Mouse (Mus musculus) limb, embryonic 10.5 days (tissue): ENCODE measurements around the gene Pnldc1. TPM values are rescaled to one million over a fixed set of nuclear protein-coding genes. Genes with fewer than 3 reads are reported as not detected.
"Not testable (repeated sequence)": the region's sequence is repeated elsewhere in the genome, so short reads cannot be mapped to it uniquely, and the experiment has no call there.

Source experiments
- DNase-seq: peaks from one replicate; pipeline ENCODE4 v3.0.0-alpha.2; 2017; ENCODE audit warnings: low spot score
- H3K27ac ChIP-seq: fragments of 300-500 bp; sonication (generic); 2 replicates; pipeline ENCODE4 v1.5.1; 2016; ENCODE audit warnings: mild to moderate bottlenecking
- H3K27me3 ChIP-seq: fragments of 300-500 bp; sonication (generic); 2 replicates; pipeline ENCODE4 v1.6.1; 2016; ENCODE audit warnings: low read depth, mild to moderate bottlenecking; ENCODE audit not compliant: poor library complexity, severe bottlenecking
- H3K36me3 ChIP-seq: fragments of 300-500 bp; sonication (generic); 2 replicates; pipeline ENCODE4 v1.6.1; 2016; ENCODE audit warnings: mild to moderate bottlenecking, moderate library complexity
- H3K4me1 ChIP-seq: fragments of 300-500 bp; sonication (generic); 2 replicates; pipeline ENCODE4 v1.6.1; 2016
- H3K4me3 ChIP-seq: fragments of 300-500 bp; sonication (generic); 2 replicates; pipeline ENCODE4 v1.5.1; 2016; ENCODE audit warnings: mild to moderate bottlenecking, moderate library complexity
- H3K9me3 ChIP-seq: fragments of 300-500 bp; sonication (generic); replicated peaks from 2 replicates; pipeline ENCODE4 v1.6.1; 2016; ENCODE audit warnings: mild to moderate bottlenecking
- WGBS: fragments of 180-500 bp; shearing (Covaris S2); methylation state at CpG from one replicate; pipeline ENCODE4 v1.1.7; 2016; 5-methylcytosine and 5-hydroxymethylcytosine counted together
- polyA plus RNA-seq: library from polyadenylated mRNA; unstranded; fragments of >200 nt; fragmentation: Nextera tagmentation; extraction: Ambion mirVana; gene quantifications from 2 replicates; pipeline ENCODE4 v1.2.1, GENCODE M21; 2016

The Pnldc1 gene
- polyA plus RNA-seq, 1 experiment from 2014 or later, result 2.3 TPM

GRCm38 (mm10) chr17:12931576-12931975 is 21.5 kb upstream of the Pnldc1 start:
- H3K4me3 ChIP-seq, H3K9me3 ChIP-seq, H3K27ac ChIP-seq, DNase-seq, H3K27me3 ChIP-seq, H3K4me1 ChIP-seq: not testable (repeated sequence)
- 92% methylated on average over 5 of the region's 5 CpGs for WGBS
- peaks cover 14% of the 10 kb centered on the region for H3K36me3 ChIP-seq

- peaks cover 71% of the 10 kb centered on the region for H3K36me3 ChIP-seq
- no peak overlapping the region for H3K27ac ChIP-seq
- DNase-seq, result no peak
These were observed 15.7 kb upstream of the Pnldc1 start for GRCm38 (mm10) chr17:12925703-12926180.

GRCm38 (mm10) chr17:12925001-12925400 is 15.0 kb upstream of the Pnldc1 start:
- H3K27me3 ChIP-seq, result no peaks in the 10 kb centered on the region
- H3K4me3 ChIP-seq, result no peak overlapping the region
- H3K4me1 ChIP-seq, result no peaks in the 10 kb centered on the region
- no peak for DNase-seq
- 93% methylated on average over 3 of the region's 3 CpGs for WGBS
- H3K36me3 ChIP-seq, result peaks cover 79% of the 10 kb centered on the region
- no peaks in the 10 kb centered on the region for H3K9me3 ChIP-seq
- no peak overlapping the region for H3K27ac ChIP-seq

More at GRCm38 (mm10) chr17:12925703-12926180, 15.7 kb upstream of the Pnldc1 start:
- Histone ChIP-seq H3K4me1 (no peaks in the 10 kb centered on the region), H3K27me3 (no peaks in the 10 kb centered on the region), H3K4me3 (no peak overlapping the region), H3K9me3 (no peaks in the 10 kb centered on the region)
- WGBS, result 90% methylated on average over 8 of the region's 8 CpGs

GRCm38 (mm10) chr17:12921073-12921472 is 11.0 kb upstream of the Pnldc1 start:
- Histone ChIP-seq H3K9me3 (no peaks in the 10 kb centered on the region), H3K27ac (no peak overlapping the region), H3K36me3 (peaks cover 85% of the 10 kb centered on the region), H3K27me3 (no peaks in the 10 kb centered on the region), H3K4me1 (peaks cover 2% of the 10 kb centered on the region; the same call in 1 of the 2 replicates), H3K4me3 (no peak overlapping the region)
- 86% methylated on average over 1 of the region's 1 CpGs for WGBS
- DNase-seq, result no peak

- Histone ChIP-seq H3K9me3 (no peaks in the 10 kb centered on the region), H3K27me3 (no peaks in the 10 kb centered on the region), H3K36me3 (peaks cover 69% of the 10 kb centered on the region), H3K27ac (peak overlapping the region; percentile 97), H3K4me1 (peaks cover 2% of the 10 kb centered on the region; the same call in 1 of the 2 replicates), H3K4me3 (peak overlapping the region; percentile 96)
- WGBS, result under 1% methylated on average over 40 of the region's 40 CpGs
- DNase-seq, result no peak
These were observed 6.8 kb upstream of the Pnldc1 start for GRCm38 (mm10) chr17:12916588-12917380.

- H3K4me3 ChIP-seq, result peak within 1 kb of the TSS; percentile 96
- H3K4me1 ChIP-seq, result peaks cover 2% of the 10 kb centered on the region; the same call in 1 of the 2 replicates
- peak within 1 kb of the TSS; percentile 97 for H3K27ac ChIP-seq
- DNase-seq, result peak; percentile 98
- H3K27me3 ChIP-seq, result no peaks in the 10 kb centered on the region
- H3K9me3 ChIP-seq, result no peaks in the 10 kb centered on the region
- peaks cover 69% of the 10 kb centered on the region for H3K36me3 ChIP-seq
- under 1% methylated on average over 56 of the region's 56 CpGs for WGBS
These were observed 6.0 kb upstream of the Pnldc1 start, which contains the start of gene Mrpl18 for GRCm38 (mm10) chr17:12915881-12916583. TSS of gene Mrpl18 (minus strand) at chr17:12916345.

GRCm38 (mm10) chr17:12915488-12915880 is 5.5 kb upstream of the Pnldc1 start, which contains the start of gene Tcp1:
TSS of gene Tcp1 (plus strand) at chr17:12915701.
- Histone ChIP-seq H3K4me1 (peaks cover 2% of the 10 kb centered on the region; the same call in 1 of the 2 replicates), H3K27ac (peak within 1 kb of the TSS; percentile 97), H3K9me3 (no peaks in the 10 kb centered on the region), H3K36me3 (peaks cover 69% of the 10 kb centered on the region), H3K4me3 (peak within 1 kb of the TSS; percentile 96), H3K27me3 (no peaks in the 10 kb centered on the region)
- DNase-seq, result no peak
- WGBS, result 1% methylated on average over 18 of the region's 18 CpGs

- Histone ChIP-seq H3K9me3 (no peaks in the 10 kb centered on the region), H3K4me1 (no peaks in the 10 kb centered on the region), H3K36me3 (peaks cover 62% of the 10 kb centered on the region), H3K27me3 (no peaks in the 10 kb centered on the region), H3K4me3 (no peak overlapping the region), H3K27ac (no peak overlapping the region)
- WGBS, result 92% methylated on average over 8 of the region's 8 CpGs
- no peak for DNase-seq
These were observed 361 bp upstream of the Pnldc1 start for GRCm38 (mm10) chr17:12910391-12910790.

GRCm38 (mm10) chr17:12906436-12906835 is 3.6 kb downstream of the Pnldc1 start:
- Histone ChIP-seq H3K27me3 (no peaks in the 10 kb centered on the region), H3K36me3 (peaks cover 62% of the 10 kb centered on the region), H3K27ac (no peak overlapping the region), H3K4me3 (no peak overlapping the region), H3K4me1 (peaks cover 5% of the 10 kb centered on the region; the same call in 1 of the 2 replicates), H3K9me3 (no peaks in the 10 kb centered on the region)
- DNase-seq, result no peak
- WGBS, result 94% methylated on average over 9 of the region's 9 CpGs

- 87% methylated on average over 4 of the region's 4 CpGs for whole genome bisulfite sequencing
- H3K36me3 ChIP-seq, result peaks cover 62% of the 10 kb centered on the region
These were observed 4.2 kb downstream of the Pnldc1 start for GRCm38 (mm10) chr17:12905810-12906209.

GRCm38 (mm10) chr17:12904349-12904748 is 5.7 kb downstream of the Pnldc1 start:
- Histone ChIP-seq H3K27ac (no peak overlapping the region), H3K4me3 (no peak overlapping the region), H3K4me1 (peaks cover 5% of the 10 kb centered on the region; the same call in 1 of the 2 replicates), H3K36me3 (peaks cover 58% of the 10 kb centered on the region), H3K9me3 (no peaks in the 10 kb centered on the region), H3K27me3 (no peaks in the 10 kb centered on the region)
- WGBS, result 75% methylated on average over 1 of the region's 1 CpGs
- no peak for DNase-seq

More at GRCm38 (mm10) chr17:12905810-12906209, 4.2 kb downstream of the Pnldc1 start:
- Histone ChIP-seq H3K4me1 (peaks cover 5% of the 10 kb centered on the region; the same call in 1 of the 2 replicates), H3K4me3 (no peak overlapping the region), H3K9me3 (no peaks in the 10 kb centered on the region), H3K27ac (no peak overlapping the region), H3K27me3 (no peaks in the 10 kb centered on the region)
- no peak for DNase-seq

- Histone ChIP-seq H3K27ac (no peak overlapping the region; the same call in 1 of the 2 replicates), H3K4me3 (no peak overlapping the region)
- WGBS, result 55% methylated on average over 11 of the region's 12 CpGs
These were observed 6.4 kb downstream of the Pnldc1 start for GRCm38 (mm10) chr17:12903372-12904333.

More at GRCm38 (mm10) chr17:12903372-12904333, 6.4 kb downstream of the Pnldc1 start:
- peaks cover 62% of the 10 kb centered on the region for H3K36me3 ChIP-seq
- no peak for DNase-seq
- H3K9me3 ChIP-seq, result no peaks in the 10 kb centered on the region
- H3K27me3 ChIP-seq, result no peaks in the 10 kb centered on the region
- H3K4me1 ChIP-seq, result peaks cover 5% of the 10 kb centered on the region; the same call in 1 of the 2 replicates
